Mouse (Mus musculus) retina, postnatal 7 days (tissue): ENCODE measurements around the gene Herc1.
"Not testable (repeated sequence)": the region's sequence is repeated elsewhere in the genome, so short reads cannot be mapped to it uniquely, and the experiment has no call there.

ENCODE experiments used
- DNase-seq: peaks from one replicate; pipeline ENCODE4 v3.0.0-alpha.2; 2012; ENCODE audit warnings: low read depth, low spot score

Gene Herc1

DNA sequence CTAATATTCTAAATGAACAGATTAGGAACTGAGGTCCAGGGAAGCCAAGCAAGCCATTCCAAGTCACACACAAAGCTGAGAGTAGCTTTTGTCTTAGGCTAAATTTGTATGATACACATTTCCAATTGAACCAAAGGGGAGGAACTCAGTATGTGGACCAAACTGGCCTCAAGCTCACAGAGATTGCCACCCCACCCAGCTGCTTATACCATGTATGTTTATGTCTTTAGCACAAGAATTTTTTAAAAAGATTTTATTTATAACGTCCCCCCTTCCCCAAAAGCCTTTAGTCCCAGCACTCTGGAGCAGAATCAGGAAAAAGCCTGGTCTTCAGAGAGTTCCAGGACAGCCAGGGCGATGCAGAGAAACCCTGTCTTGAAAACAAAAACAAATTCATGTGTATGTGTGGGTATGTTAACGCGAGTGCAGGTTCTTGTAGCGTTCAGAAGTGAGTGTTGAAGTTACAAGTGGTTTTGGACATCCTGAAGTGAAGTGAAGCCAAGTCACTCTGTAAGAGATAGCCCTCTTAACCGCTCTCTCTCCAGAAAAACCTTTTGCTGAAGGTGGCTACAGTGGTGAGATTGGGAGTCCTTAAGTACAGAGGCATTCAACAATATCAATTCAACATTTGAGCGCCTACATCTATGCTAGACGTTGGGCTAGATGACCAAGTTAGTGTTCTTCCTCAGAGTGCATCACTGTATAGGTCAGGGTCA, 948 bp upstream of the Herc1 start:
- no peak for DNase-seq

DNA sequence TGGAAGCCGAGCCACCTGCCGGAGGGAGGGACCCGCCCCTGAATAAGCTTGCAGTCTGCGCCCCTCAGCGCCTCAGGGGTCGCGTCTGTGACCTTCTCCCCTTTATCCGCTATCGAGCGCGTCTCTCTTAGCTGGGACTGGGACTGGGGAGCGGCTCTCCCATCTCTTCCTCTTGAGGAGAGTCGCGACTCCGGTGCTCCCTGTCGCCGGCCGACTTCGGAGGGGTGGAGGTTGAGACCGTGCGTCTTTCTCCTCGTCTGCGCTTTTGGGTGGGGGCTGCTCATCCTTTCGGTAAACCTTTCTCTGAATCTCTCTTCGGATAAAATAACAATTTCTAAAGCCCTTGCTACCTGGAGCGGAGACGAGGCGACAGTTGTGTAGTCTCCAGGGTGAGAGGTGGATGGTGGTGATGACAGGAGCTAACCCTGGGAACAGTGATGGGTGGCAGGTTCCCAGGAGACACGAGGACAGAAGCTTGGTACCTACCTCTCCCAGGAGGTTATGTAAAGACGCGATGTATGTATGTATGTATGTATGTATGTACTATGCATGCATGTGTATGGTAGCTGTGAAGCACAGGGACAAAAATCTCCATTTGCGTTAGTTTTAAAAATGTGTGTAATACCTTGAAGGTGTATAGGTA, 659 bp downstream of the Herc1 start:
- no peak for DNase-seq

DNA sequence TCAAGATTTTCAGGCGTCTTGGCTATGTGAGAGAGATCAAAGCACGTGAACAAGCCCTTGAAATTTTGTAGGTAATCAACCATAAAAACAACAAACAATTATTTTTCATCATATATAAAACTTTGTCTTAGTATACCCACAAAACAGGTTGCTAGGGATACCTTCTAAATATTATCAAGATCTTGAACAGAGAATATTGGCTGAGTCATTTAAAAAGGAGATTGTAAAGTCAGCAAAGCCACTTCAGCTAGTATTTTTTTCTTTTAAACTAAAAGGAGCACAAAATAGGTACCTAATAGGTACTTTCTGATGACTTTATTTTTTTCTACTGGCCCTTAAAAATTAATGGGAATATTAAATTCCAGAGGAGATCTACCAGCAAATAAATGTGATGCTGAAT, 2.5 kb downstream of the Herc1 start:
- no peak for DNase-seq

DNA sequence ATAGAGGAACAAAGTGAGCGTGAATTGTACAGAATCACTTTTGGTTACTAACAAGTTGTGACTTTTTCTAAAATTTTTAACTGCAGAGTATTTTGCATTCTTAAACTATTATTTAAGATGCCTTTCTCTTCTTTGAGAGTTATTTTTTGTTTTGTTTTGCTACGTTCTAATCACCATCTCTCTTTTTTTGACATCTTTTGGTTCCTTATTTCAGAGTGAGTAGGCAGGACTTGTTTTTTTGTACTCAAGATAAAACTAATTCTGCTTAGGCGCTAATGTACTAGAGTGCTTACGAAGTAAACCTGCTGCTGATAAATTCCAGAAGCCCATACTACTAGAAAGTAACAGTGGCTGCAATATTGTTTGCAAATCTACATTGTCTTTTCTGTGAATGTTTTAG, 8.9 kb downstream of the Herc1 start:
- DNase-seq: no peak

GRCm38 (mm10) chr9:66360143-66360690, 10.0 kb downstream of the Herc1 start:
- no peak for DNase-seq

- no peak for DNase-seq
These were observed 18.7 kb downstream of the Herc1 start for GRCm38 (mm10) chr9:66368890-66369433.

DNA sequence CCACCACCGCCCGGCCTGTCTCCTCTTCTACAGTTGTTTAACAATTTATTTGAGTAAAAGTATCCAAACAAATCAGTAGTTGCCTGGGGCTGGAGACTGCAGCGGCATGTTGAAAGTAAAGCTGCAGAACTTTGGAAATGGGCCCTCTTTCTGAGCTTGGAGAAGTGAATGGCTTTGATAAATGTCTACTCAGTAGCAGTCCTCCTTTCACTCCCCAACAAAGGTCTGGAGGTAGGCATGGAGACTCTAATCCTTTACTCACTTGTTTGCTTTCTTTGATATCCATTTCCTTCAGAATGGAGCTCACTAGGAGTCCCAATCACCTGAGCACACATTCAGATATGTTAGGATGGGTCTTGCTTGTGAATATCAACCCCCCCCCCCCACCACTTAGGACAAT, 20.1 kb downstream of the Herc1 start:
- DNase-seq: no peak

DNA sequence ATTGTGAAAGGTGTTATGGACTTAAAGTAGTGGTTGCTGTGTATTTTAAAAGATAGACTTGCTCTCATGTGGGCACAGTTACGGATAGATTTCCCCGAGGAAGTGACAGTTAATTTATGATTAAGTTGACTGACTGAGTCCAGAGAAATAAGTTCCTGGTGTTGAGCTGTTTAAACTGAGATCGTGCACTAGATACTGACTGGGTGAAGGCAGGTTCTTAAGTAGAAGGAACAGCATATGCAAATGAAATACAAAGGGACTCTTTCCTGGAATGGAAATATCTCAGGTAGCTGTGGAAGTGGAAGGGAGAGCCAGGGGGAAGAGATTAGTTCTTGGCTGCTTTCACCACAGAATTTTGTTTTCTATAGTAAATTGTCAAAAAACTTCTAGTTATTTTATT, 20.6 kb downstream of the Herc1 start:
- DNase-seq: no peak

- no peak for DNase-seq
These were observed 23.2 kb downstream of the Herc1 start for GRCm38 (mm10) chr9:66373432-66373831.

GRCm38 (mm10) chr9:66374495-66375478, 24.5 kb downstream of the Herc1 start:
- DNase-seq: no peak

DNA sequence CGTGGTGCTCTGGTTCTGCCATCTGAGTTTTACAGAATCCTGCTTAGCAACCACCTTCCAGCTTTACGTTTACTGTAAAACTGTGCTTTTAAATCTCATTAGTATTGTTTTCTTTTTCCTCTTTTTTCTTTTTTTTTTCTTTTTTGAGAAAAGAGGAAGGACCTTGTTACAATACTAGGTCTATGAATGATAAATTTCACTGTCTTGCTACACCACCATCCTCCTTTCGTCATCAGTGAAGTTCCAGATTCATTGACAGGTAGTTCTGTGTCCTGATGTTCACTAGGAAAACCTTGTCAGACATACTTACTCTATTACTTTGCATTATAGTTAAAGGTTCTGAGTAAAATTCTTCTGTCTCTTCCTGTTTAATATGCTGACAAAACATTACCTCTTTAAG, 33.2 kb downstream of the Herc1 start:
- no peak for DNase-seq

DNA sequence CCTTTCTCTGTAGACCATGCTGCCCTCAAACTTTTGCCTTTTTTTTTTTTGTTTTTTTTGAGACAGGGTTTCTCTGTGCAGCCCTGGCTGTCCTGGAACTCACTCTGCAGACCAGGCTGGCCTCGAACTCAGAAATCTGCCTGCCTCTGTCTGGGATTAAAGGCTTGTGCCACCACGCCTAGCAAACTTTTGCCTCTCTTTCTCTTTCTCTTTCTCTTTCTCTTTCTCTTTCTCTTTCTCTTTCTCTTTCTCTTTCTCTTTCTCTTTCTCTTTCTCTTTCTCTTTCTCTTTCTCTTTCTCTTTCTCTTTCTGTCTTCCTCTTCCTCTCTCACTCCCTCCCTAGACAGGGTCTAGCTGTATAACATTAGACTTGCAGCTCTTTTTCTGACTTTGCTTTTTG, 40.1 kb downstream of the Herc1 start:
- not testable (repeated sequence) for DNase-seq

- no peak for DNase-seq
These were observed 43.1 kb downstream of the Herc1 start for GRCm38 (mm10) chr9:66393304-66393703.

- DNase-seq: no peak
These were observed 73.2 kb downstream of the Herc1 start for GRCm38 (mm10) chr9:66423492-66423891.

GRCm38 (mm10) chr9:66440007-66440406, 89.8 kb downstream of the Herc1 start:
- DNase-seq: no peak

- DNase-seq: no peak
These were observed 98.0 kb downstream of the Herc1 start for GRCm38 (mm10) chr9:66448253-66448652.

DNA sequence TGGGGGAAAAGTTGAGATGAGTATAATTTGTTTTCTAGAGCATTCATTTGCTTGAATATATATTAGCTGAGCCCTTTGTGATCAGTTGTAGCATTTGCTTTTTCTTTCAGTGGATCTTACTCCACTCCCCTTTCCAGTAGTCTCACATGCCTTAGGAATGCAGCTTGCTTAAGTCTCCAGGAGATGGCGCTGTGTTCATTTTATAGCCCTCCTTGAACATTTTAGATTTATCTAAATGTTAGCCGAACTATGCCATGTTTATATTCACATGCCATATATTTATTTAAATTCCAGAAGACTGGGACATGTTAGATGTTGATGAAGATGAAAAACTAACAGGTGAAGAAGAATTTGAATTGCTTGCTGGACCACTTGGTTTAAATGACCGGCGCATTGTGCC, 114.8 kb downstream of the Herc1 start:
- peak; percentile 34 for DNase-seq

DNA sequence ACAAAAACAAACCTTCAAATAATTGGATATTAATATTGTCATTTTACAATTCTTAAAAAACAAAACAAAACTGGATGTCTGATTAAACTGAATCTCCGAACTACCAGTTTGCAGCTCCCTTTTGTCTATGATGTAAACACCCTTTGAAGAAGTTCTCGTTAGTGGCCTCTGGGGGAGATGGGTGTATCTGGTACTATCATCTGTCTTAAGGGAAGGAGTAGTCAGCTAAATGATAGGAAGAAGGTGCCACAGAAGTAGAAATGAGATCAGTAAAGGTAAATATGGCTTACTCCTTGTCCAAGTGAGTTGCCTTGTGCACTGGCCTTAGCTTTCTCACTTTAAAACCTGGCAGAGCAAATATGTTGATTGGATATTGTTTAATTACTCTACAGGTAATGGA, 127.5 kb downstream of the Herc1 start:
- no peak for DNase-seq

- DNase-seq: no peak
These were observed 133.2 kb downstream of the Herc1 start for GRCm38 (mm10) chr9:66483429-66483828.

GRCm38 (mm10) chr9:66488786-66489185, 138.5 kb downstream of the Herc1 start:
- DNase-seq: no peak

DNA sequence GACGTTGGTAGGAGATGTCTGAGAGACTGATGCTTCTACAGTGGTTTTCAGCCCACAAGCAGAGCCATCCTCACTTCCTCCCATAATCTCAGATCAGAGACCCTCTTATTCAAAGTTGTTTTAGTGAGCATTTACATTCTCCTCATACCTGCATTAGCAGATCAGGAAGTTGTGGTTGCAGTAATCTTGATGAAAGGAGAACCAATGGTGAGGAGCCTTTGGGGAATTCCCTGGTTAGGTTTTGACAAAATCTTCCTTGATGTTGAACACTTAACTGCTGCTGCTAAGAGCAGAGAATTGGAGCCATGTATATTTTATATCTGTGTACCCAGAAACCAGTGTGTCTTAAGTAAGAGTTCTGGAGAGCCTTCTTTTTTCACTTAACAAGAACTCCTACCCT, 142.1 kb downstream of the Herc1 start:
- no peak for DNase-seq

DNA sequence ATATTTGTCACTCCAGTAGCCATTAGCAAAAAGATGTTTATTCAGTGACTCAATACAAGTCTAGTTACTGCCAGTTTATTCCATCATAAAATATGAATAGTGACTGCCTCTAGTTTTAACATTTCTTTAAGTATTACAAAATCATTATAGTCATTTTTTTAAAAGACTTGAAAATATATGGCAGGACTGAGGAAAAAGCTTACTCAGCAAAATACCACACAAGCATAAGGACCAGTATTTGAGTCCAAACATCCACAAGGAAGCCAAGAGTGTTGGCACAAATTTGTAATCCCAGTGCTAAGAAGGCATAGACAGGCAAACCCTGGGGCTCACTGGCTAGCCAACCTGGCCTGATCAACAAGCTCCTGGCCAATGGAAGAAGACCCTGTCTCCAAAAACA, 143.7 kb downstream of the Herc1 start:
- DNase-seq: no peak
